Mouse (Mus musculus) midbrain, postnatal 0 days (tissue): ENCODE results near the gene Swsap1. TPM values are rescaled to one million over a fixed set of nuclear protein-coding genes. Genes with fewer than 3 reads are reported as not detected.

Experiments used
- ATAC-seq: fragments of 200-750 bp; cut with Nextera tagmentation; 2 replicates; pipeline ENCODE4 v1.8.0; 2017; ENCODE audit warnings: moderate number of reproducible peaks, mild to moderate bottlenecking, moderate TSS enrichment, moderate library complexity; ENCODE audit not compliant: low FRiP score
- DNase-seq: peaks from one replicate; pipeline ENCODE4 v3.0.0-alpha.2; 2015; ENCODE audit warnings: low spot score
- H3K27ac ChIP-seq: fragments of 300-500 bp; sonication (generic); 2 replicates; pipeline ENCODE4 v1.5.1; 2014; ENCODE audit warnings: low read depth, mild to moderate bottlenecking, low read length, mixed read lengths
- H3K27me3 ChIP-seq: fragments of 300-500 bp; sonication (generic); 2 replicates; pipeline ENCODE4 v1.6.1; 2014; ENCODE audit warnings: low read length, control low read depth, mixed read lengths; ENCODE audit not compliant: insufficient read depth
- H3K36me3 ChIP-seq: fragments of 300-500 bp; sonication (generic); 2 replicates; pipeline ENCODE4 v1.6.1; 2014; ENCODE audit warnings: low read length, control low read depth, mixed read lengths; ENCODE audit not compliant: insufficient read depth
- H3K4me1 ChIP-seq: fragments of 300-500 bp; sonication (generic); 2 replicates; pipeline ENCODE4 v1.6.1; 2014; ENCODE audit warnings: mild to moderate bottlenecking, control low read depth, antibody characterized with exemption, low read length, mixed read lengths; ENCODE audit not compliant: insufficient read depth
- H3K4me2 ChIP-seq: fragments of 300-500 bp; sonication (generic); 2 replicates; pipeline ENCODE4 v1.6.1; 2014; ENCODE audit warnings: low read depth, mild to moderate bottlenecking, low read length, mixed read lengths; ENCODE audit not compliant: poor library complexity, severe bottlenecking
- H3K4me3 ChIP-seq: fragments of 300-500 bp; sonication (generic); 2 replicates; pipeline ENCODE4 v1.5.1; 2014; ENCODE audit warnings: low read depth, mild to moderate bottlenecking, low read length, moderate library complexity
- H3K9ac ChIP-seq: fragments of 300-500 bp; sonication (generic); replicated peaks from 2 replicates; pipeline ENCODE4 v1.6.1; 2014; ENCODE audit warnings: mild to moderate bottlenecking, low read length, moderate library complexity, mixed read lengths; ENCODE audit not compliant: poor library complexity, severe bottlenecking
- H3K9me3 ChIP-seq: fragments of 300-500 bp; sonication (generic); 2 replicates; pipeline ENCODE4 v1.6.1; 2016; ENCODE audit warnings: low read length, control low read depth
- CTCF ChIP-seq: IDR thresholded peaks from 2 replicates; pipeline ENCODE4 v1.5.1; 2016; ENCODE audit warnings: antibody characterized with exemption, mild to moderate bottlenecking
- WGBS: fragments of 180-500 bp; shearing (Covaris S2); extraction: QIAGEN DNeasy Blood & Tissue Kit; methylation state at CpG from one replicate; pipeline ENCODE4 v1.1.7; 2014; 5-methylcytosine and 5-hydroxymethylcytosine counted together
- polyA plus RNA-seq: library from polyadenylated mRNA; unstranded; fragments of >200 nt; fragmentation: Nextera tagmentation; extraction: Ambion mirVana; gene quantifications from 2 replicates; pipeline ENCODE4 v1.2.1, GENCODE M21; 2015
- total RNA-seq: library from RNA; depleted of rRNA; stranded (reverse); fragments of >200 nt; gene quantifications from 2 replicates; pipeline ENCODE4 v1.2.3, GENCODE M21; 2014; rRNA removed

Gene Swsap1
- total and polyA plus RNA-seq, 2 experiments from 2014 or later, result 8.0 to 38.6 TPM

GRCm38 (mm10) chr9:22002194-22003162, 46.9 kb downstream of the Swsap1 start, which contains the start of the genes Ccdc151 and Prkcsh:
TSS of gene Ccdc151 (minus strand) at chr9:22002634.
TSS of gene Prkcsh (plus strand) at chr9:22002806.
- 0 out of 2 replicates have a peak, but pooled peaks have one; percentile 15 for TF ChIP-seq CTCF
- Histone ChIP-seq H3K4me1 (peaks cover 11% of the 10 kb centered on the region; the same call in 1 of the 2 replicates), H3K4me2 (peak within 1 kb of the TSS; percentile 72), H3K9me3 (no peaks in the 10 kb centered on the region), H3K4me3 (peak within 1 kb of the TSS; percentile 70), H3K9ac (peak within 1 kb of the TSS; percentile 79), H3K27ac (peak within 1 kb of the TSS; percentile 79), H3K36me3 (peaks cover 16% of the 10 kb centered on the region), H3K27me3 (no peaks in the 10 kb centered on the region)
- WGBS, result 5% methylated on average over 57 of the region's 57 CpGs
- DNase-seq (peak; percentile 100), ATAC-seq (peak; percentile 99)

- peak overlapping the region; percentile 79 for H3K27ac ChIP-seq
- peak overlapping the region; percentile 69 for H3K4me2 ChIP-seq
- peaks cover 23% of the 10 kb centered on the region for H3K36me3 ChIP-seq
- no peaks in the 10 kb centered on the region for H3K9me3 ChIP-seq
- ATAC-seq, result peak; percentile 53
- peak overlapping the region; percentile 79 for H3K9ac ChIP-seq
- WGBS, result under 1% methylated on average over 18 of the region's 18 CpGs
- no peak for TF ChIP-seq CTCF
- H3K4me3 ChIP-seq, result peak overlapping the region; percentile 70
- H3K4me1 ChIP-seq, result peaks cover 11% of the 10 kb centered on the region; the same call in 1 of the 2 replicates
- no peaks in the 10 kb centered on the region for H3K27me3 ChIP-seq
- peak; percentile 58 for DNase-seq
Measured at GRCm38 (mm10) chr9:22003163-22003554, 47.6 kb downstream of the Swsap1 start.

- TF ChIP-seq CTCF, result no peak
- DNase-seq (no peak), ATAC-seq (no peak)
- H3K9ac ChIP-seq, result no peak overlapping the region
- H3K4me2 ChIP-seq, result no peak overlapping the region
- 96% methylated on average over 12 of the region's 12 CpGs for WGBS
- no peaks in the 10 kb centered on the region for H3K27me3 ChIP-seq
- H3K36me3 ChIP-seq, result peaks cover 36% of the 10 kb centered on the region
- H3K4me1 ChIP-seq, result peaks cover 11% of the 10 kb centered on the region; the same call in 1 of the 2 replicates
- H3K27ac ChIP-seq, result no peak overlapping the region
- no peak overlapping the region for H3K4me3 ChIP-seq
- H3K9me3 ChIP-seq, result no peaks in the 10 kb centered on the region
Measured at GRCm38 (mm10) chr9:22004546-22004945, 49.0 kb downstream of the Swsap1 start.

Other genes starting within 250 kb of the Swsap1 start
- gene Ldlr, start 232.3 kb upstream of the Swsap1 start, total RNA-seq, result 16.7 and 27.7 TPM in 2 replicates
- gene Ldlr, start 232.3 kb upstream of the Swsap1 start, polyA plus RNA-seq, result 9.6 and 10.3 TPM in 2 replicates
- 5.5 and 6.6 TPM in 2 replicates for gene Spc24, start 195.5 kb upstream of the Swsap1 start, total RNA-seq
- gene Spc24, start 195.5 kb upstream of the Swsap1 start, polyA plus RNA-seq, result 6.3 and 8.2 TPM in 2 replicates
- 14.9 and 15.2 TPM in 2 replicates for gene Kank2, start 157.0 kb upstream of the Swsap1 start, total RNA-seq
- 2.9 TPM in 2 replicates for gene Kank2, start 157.0 kb upstream of the Swsap1 start, polyA plus RNA-seq
- not detected in 2 replicates for gene Angptl8, start 120.2 kb upstream of the Swsap1 start, total RNA-seq
- gene Angptl8, start 120.2 kb upstream of the Swsap1 start, polyA plus RNA-seq, result 0.20 and 0.48 TPM in 2 replicates
- 18.0 and 18.8 TPM in 2 replicates for gene Dock6, start 103.1 kb upstream of the Swsap1 start, total RNA-seq
- gene Dock6, start 103.1 kb upstream of the Swsap1 start, polyA plus RNA-seq, result 10.3 and 11.3 TPM in 2 replicates
- 15.9 and 26.0 TPM in 2 replicates for gene Rab3d, start 37.6 kb upstream of the Swsap1 start, total RNA-seq
- 17.4 and 18.1 TPM in 2 replicates for gene Rab3d, start 37.6 kb upstream of the Swsap1 start, polyA plus RNA-seq
- gene Ccdc159, start 28.3 kb upstream of the Swsap1 start, total RNA-seq, result 6.6 and 12.2 TPM in 2 replicates
- gene Ccdc159, start 28.3 kb upstream of the Swsap1 start, polyA plus RNA-seq, result 4.7 and 5.2 TPM in 2 replicates
- gene Tmem205, start 28.2 kb upstream of the Swsap1 start, total RNA-seq, result 32.1 and 50.9 TPM in 2 replicates
- gene Tmem205, start 28.2 kb upstream of the Swsap1 start, polyA plus RNA-seq, result 44.2 and 50.1 TPM in 2 replicates
- 129 and 165 TPM in 2 replicates for gene Plppr2, start 18.7 kb upstream of the Swsap1 start, total RNA-seq
- gene Plppr2, start 18.7 kb upstream of the Swsap1 start, polyA plus RNA-seq, result 129 and 136 TPM in 2 replicates
- gene Epor, start 7.8 kb downstream of the Swsap1 start, total RNA-seq, result 2.7 TPM in 1 of 2 replicates, not detected in the other
- gene Epor, start 7.8 kb downstream of the Swsap1 start, polyA plus RNA-seq, result 1.7 and 1.9 TPM in 2 replicates
- gene Rgl3, start 33.7 kb downstream of the Swsap1 start, total RNA-seq, result 0.76 and 2.8 TPM in 2 replicates
- 0.85 and 1.1 TPM in 2 replicates for gene Rgl3, start 33.7 kb downstream of the Swsap1 start, polyA plus RNA-seq
- gene Ccdc151, start 46.9 kb downstream of the Swsap1 start, total RNA-seq, result 4.3 and 5.8 TPM in 2 replicates
- 5.0 and 5.1 TPM in 2 replicates for gene Ccdc151, start 46.9 kb downstream of the Swsap1 start, polyA plus RNA-seq
- 71.9 and 85.8 TPM in 2 replicates for gene Prkcsh, start 47.1 kb downstream of the Swsap1 start, total RNA-seq
- 62.8 and 64.9 TPM in 2 replicates for gene Prkcsh, start 47.1 kb downstream of the Swsap1 start, polyA plus RNA-seq
- gene Elavl3, start 96.3 kb downstream of the Swsap1 start, total RNA-seq, result 215 and 239 TPM in 2 replicates
- gene Elavl3, start 96.3 kb downstream of the Swsap1 start, polyA plus RNA-seq, result 75.2 and 78.7 TPM in 2 replicates
- gene Gm49318, start 115.5 kb downstream of the Swsap1 start, total RNA-seq, result 4.1 TPM in 1 of 2 replicates, not detected in the other
- gene Gm49318, start 115.5 kb downstream of the Swsap1 start, polyA plus RNA-seq, result 0.25 and 0.36 TPM in 2 replicates
- gene Zfp653, start 115.6 kb downstream of the Swsap1 start, total RNA-seq, result 30.0 and 33.1 TPM in 2 replicates
- gene Zfp653, start 115.6 kb downstream of the Swsap1 start, polyA plus RNA-seq, result 14.2 and 15.1 TPM in 2 replicates
- gene Ecsit, start 129.7 kb downstream of the Swsap1 start, total RNA-seq, result 49.6 and 56.3 TPM in 2 replicates
- gene Ecsit, start 129.7 kb downstream of the Swsap1 start, polyA plus RNA-seq, result 55.0 and 57.2 TPM in 2 replicates
- gene Cnn1, start 143.5 kb downstream of the Swsap1 start, total RNA-seq, result 1.2 and 1.3 TPM in 2 replicates
- 0.77 and 0.92 TPM in 2 replicates for gene Cnn1, start 143.5 kb downstream of the Swsap1 start, polyA plus RNA-seq
- 129 and 132 TPM in 2 replicates for gene Elof1, start 161.4 kb downstream of the Swsap1 start, total RNA-seq
- 161 and 178 TPM in 2 replicates for gene Elof1, start 161.4 kb downstream of the Swsap1 start, polyA plus RNA-seq
- gene Acp5, start 180.0 kb downstream of the Swsap1 start, total RNA-seq, result 1.0 and 2.9 TPM in 2 replicates
- 0.47 and 0.79 TPM in 2 replicates for gene Acp5, start 180.0 kb downstream of the Swsap1 start, polyA plus RNA-seq
- gene Pigyl, start 201.1 kb downstream of the Swsap1 start, total RNA-seq, result 27.0 and 40.8 TPM in 2 replicates
- gene Pigyl, start 201.1 kb downstream of the Swsap1 start, polyA plus RNA-seq, result 120 and 122 TPM in 2 replicates
- gene Zfp872, start 232.3 kb downstream of the Swsap1 start, total RNA-seq, result 0.22 and 2.0 TPM in 2 replicates
- gene Zfp872, start 232.3 kb downstream of the Swsap1 start, polyA plus RNA-seq, result 0.29 and 0.31 TPM in 2 replicates